Mouse (Mus musculus) splenic B cell, adult 2 months (primary cell): Measurements from ENCODE around the gene Dmrtc2.
A peak's percentile ranks its signal among the peaks of the same experiment; 100 is the strongest.

Experiments used
- DNase-seq: peaks from one replicate; pipeline ENCODE4 v3.0.0-alpha.2; 2011; ENCODE audit warnings: low read depth, low spot score
- H3K27me3 ChIP-seq: 2 replicates; pipeline ENCODE4 v1.6.1; 2012; ENCODE audit warnings: mild to moderate bottlenecking, low read length, moderate library complexity, mixed read lengths; ENCODE audit not compliant: control insufficient read depth, poor library complexity, insufficient read depth, severe bottlenecking
- H3K36me3 ChIP-seq: 2 replicates; pipeline ENCODE4 v1.6.1; 2012; ENCODE audit warnings: mild to moderate bottlenecking, low read length, moderate library complexity, mixed read lengths; ENCODE audit not compliant: control insufficient read depth, poor library complexity, insufficient read depth, severe bottlenecking

The Dmrtc2 gene

GRCm38 (mm10) chr7:24852557-24853232 is 17.2 kb upstream of the Dmrtc2 start:
- Histone ChIP-seq H3K27me3 (no peaks in the 10 kb centered on the region), H3K36me3 (no peaks in the 10 kb centered on the region)
- no peak for DNase-seq

GRCm38 (mm10) chr7:24853233-24853563 is 16.7 kb upstream of the Dmrtc2 start:
- H3K27me3 ChIP-seq, result no peaks in the 10 kb centered on the region
- no peak for DNase-seq
- no peaks in the 10 kb centered on the region for H3K36me3 ChIP-seq

GRCm38 (mm10) chr7:24853695-24854094 is 16.2 kb upstream of the Dmrtc2 start:
- no peaks in the 10 kb centered on the region for H3K27me3 ChIP-seq
- no peaks in the 10 kb centered on the region for H3K36me3 ChIP-seq
- DNase-seq, result no peak

- H3K36me3 ChIP-seq, result no peaks in the 10 kb centered on the region
- no peaks in the 10 kb centered on the region for H3K27me3 ChIP-seq
- no peak for DNase-seq
Measured at GRCm38 (mm10) chr7:24856460-24857120, 13.3 kb upstream of the Dmrtc2 start.

GRCm38 (mm10) chr7:24859234-24859633 is 10.6 kb upstream of the Dmrtc2 start:
- DNase-seq, result no peak
- H3K27me3 ChIP-seq, result no peaks in the 10 kb centered on the region

GRCm38 (mm10) chr7:24861913-24862312 is 7.9 kb upstream of the Dmrtc2 start, which contains the start of gene Gm9844:
Gm9844 (plus strand) TSS chr7:24862213.
- no peaks in the 10 kb centered on the region for H3K27me3 ChIP-seq
- no peaks in the 10 kb centered on the region for H3K36me3 ChIP-seq
- DNase-seq, result no peak

More at GRCm38 (mm10) chr7:24859234-24859633, 10.6 kb upstream of the Dmrtc2 start:
- no peaks in the 10 kb centered on the region for H3K36me3 ChIP-seq

- Histone ChIP-seq H3K27me3 (no peaks in the 10 kb centered on the region), H3K36me3 (no peaks in the 10 kb centered on the region)
- no peak for DNase-seq
Measured at GRCm38 (mm10) chr7:24862853-24863252, 7.0 kb upstream of the Dmrtc2 start.

- no peak for DNase-seq
- Histone ChIP-seq H3K36me3 (no peaks in the 10 kb centered on the region), H3K27me3 (no peaks in the 10 kb centered on the region)
Measured at GRCm38 (mm10) chr7:24864156-24864555, 5.7 kb upstream of the Dmrtc2 start.

- H3K36me3 ChIP-seq, result no peaks in the 10 kb centered on the region
- no peaks in the 10 kb centered on the region; the same call in 1 of the 2 replicates for H3K27me3 ChIP-seq
- DNase-seq, result no peak
Measured at GRCm38 (mm10) chr7:24869080-24869479, 777 bp upstream of the Dmrtc2 start.

- H3K27me3 ChIP-seq, result no peaks in the 10 kb centered on the region; the same call in 1 of the 2 replicates
- DNase-seq, result no peak
- H3K36me3 ChIP-seq, result no peaks in the 10 kb centered on the region
Measured at GRCm38 (mm10) chr7:24877588-24877987, 7.7 kb downstream of the Dmrtc2 start.

- H3K36me3 ChIP-seq, result no peaks in the 10 kb centered on the region
- no peak for DNase-seq
- H3K27me3 ChIP-seq, result no peaks in the 10 kb centered on the region
Measured at GRCm38 (mm10) chr7:24879620-24880019, 9.8 kb downstream of the Dmrtc2 start.

- Histone ChIP-seq H3K36me3 (peaks cover 9% of the 10 kb centered on the region), H3K27me3 (no peaks in the 10 kb centered on the region)
- DNase-seq, result no peak
Measured at GRCm38 (mm10) chr7:24882416-24883199, 12.8 kb downstream of the Dmrtc2 start.

GRCm38 (mm10) chr7:24883896-24884692 is 14.2 kb downstream of the Dmrtc2 start, which contains the start of gene Rps19:
Rps19 (plus strand) TSS chr7:24884371.
- Histone ChIP-seq H3K27me3 (no peaks in the 10 kb centered on the region), H3K36me3 (peaks cover 21% of the 10 kb centered on the region)
- peak; percentile 99 for DNase-seq

GRCm38 (mm10) chr7:24884693-24885291 is 14.9 kb downstream of the Dmrtc2 start:
- DNase-seq, result no peak
- Histone ChIP-seq H3K36me3 (peaks cover 22% of the 10 kb centered on the region), H3K27me3 (no peaks in the 10 kb centered on the region)
